Mouse (Mus musculus): ENCODE measurements around the gene Faf1.

DNA sequence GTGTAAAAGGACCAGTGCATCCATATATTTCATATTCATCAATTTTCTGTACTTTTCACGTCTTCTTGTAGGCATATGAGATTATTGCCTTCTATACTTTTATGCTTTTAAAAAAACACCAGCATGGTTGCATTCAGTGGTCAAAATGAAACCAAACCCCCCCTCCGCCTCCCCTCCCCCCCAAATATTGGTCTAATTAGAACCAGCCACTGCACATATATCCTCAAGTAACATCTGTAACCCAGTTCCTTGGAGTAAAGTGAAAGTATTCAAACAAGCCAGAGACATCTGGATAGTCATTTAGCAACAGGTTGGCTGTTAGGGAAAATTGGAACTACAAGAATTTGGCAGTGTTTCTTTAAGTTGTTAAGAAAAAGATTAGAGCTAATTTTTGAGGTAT lies 8.9 kb upstream of the Faf1 start:
- TF ChIP-seq CTCF (IDR thresholded peaks at IDR 0.05; ENCODE audit: borderline replicate concordance, insufficient read depth, low read length), result no peak
- TF ChIP-seq POLR2A (IDR thresholded peaks at IDR 0.05; ENCODE audit: low read depth, low read length), result no peak

Data from embryonic fibroblast, embryonic 13.5 days (primary cell).